Mouse (Mus musculus): ENCODE measurements at regions not wholly inside any gene's neighbourhood (a gene's known extent, or its start where the extent isn't known, plus 50 kb on each side); places are given as distances from the start of the nearest gene placed in this dataset.

DNA sequence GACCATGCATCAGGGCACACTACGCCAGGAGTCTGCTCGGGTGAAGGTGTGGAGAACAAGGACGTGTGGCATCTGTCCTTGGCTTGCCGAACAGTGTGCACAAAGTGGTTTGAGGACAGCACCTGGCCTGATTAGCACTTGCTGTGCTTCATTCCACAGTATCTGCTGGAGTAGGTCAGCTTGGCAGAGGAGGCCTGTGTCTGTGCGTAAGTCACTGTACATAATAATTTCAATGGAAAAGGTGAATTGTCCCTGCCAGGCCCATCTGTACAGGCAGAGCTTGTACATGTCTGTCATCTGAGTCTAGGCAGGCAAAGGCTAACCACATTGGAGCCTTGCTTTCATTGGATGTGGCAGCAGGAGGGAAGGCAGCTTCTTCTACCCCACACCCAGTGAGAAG is 979.5 kb upstream of the Car8 start:
- DNase-seq (ENCODE audit: extremely low read depth, low read depth, low spot score): no peak

DNA sequence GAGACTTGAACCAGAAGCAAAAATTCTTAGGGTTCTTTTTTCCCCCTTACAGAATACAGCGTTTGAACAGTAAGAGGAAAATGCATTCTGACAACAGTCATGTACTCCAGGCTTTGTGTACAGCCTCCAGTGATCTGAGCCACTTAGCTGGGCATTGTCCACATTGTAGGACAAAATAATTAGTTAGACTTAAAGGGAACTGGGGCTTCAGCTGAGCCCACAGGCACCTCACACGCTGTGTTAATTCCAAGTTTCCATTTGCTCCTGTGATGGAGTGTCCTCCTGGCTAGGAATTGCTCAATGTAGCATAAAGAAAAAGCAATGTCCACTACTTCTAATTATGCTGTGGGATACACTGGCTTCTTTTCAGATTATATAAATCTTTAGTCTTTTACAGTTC is 969.8 kb upstream of the Car8 start:
- no peak for DNase-seq (ENCODE audit: extremely low read depth, low read depth, low spot score)

DNA sequence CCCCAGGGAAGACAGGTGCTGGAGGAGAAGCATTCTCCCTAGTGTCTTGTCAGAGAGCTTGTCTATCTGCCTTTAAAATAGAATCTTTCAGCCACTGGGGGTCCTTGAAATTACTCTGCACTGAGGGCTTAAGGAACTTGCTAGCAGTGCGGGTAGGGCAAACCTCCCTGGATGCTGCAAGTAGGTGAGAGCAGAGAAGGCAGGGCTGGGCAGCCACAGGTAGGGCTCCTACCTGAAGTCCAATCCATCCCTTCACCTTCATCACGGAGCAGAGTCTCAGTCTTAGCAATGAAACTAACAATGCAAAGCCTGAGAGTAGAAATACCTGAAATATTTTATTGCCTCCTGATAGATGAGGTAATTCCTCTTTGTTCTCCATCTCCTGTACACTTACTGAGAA is 961.2 kb upstream of the Car8 start:
- DNase-seq (ENCODE audit: extremely low read depth, low read depth, low spot score): no peak

DNA sequence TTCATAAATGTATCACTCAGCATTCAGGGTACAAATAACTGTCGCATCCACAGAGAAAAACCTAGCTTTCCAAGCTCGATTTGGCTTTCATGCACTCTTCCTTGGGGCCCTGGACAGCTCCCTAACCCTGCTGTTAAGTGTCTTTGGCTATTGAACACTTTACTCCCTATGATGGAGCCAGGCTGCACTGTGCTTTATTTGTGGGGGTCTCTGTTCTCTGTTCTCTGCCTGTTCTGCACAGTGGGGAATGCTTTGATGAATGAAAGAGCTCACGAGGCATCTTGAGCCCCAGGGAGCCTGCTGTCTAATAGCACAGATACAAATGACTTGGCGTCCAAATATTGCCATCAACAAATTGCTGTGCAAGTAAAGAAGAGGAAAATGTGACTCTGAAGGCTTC is 957.6 kb upstream of the Car8 start:
- DNase-seq (ENCODE audit: extremely low read depth, low read depth, low spot score): no peak

DNA sequence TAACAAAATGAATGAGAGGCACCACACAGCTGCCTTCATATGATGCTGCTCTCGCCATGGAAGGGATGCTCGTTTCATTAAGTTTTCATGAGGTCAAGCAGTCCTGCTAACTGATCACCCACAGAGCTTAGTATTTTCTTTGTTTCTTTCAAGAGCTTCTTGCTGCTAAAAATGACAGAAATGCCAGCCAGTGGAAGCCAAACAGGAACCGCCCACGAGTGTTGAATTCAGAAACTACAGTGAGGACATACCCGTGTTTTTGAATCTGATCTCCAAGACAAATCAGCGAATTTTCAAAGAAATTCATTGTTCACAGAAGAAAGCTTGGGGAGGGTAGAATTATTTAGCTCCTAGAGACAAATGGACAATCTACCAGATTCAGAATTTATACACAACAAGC is 954.3 kb upstream of the Car8 start:
- no peak for DNase-seq (ENCODE audit: extremely low read depth, low read depth, low spot score)

DNA sequence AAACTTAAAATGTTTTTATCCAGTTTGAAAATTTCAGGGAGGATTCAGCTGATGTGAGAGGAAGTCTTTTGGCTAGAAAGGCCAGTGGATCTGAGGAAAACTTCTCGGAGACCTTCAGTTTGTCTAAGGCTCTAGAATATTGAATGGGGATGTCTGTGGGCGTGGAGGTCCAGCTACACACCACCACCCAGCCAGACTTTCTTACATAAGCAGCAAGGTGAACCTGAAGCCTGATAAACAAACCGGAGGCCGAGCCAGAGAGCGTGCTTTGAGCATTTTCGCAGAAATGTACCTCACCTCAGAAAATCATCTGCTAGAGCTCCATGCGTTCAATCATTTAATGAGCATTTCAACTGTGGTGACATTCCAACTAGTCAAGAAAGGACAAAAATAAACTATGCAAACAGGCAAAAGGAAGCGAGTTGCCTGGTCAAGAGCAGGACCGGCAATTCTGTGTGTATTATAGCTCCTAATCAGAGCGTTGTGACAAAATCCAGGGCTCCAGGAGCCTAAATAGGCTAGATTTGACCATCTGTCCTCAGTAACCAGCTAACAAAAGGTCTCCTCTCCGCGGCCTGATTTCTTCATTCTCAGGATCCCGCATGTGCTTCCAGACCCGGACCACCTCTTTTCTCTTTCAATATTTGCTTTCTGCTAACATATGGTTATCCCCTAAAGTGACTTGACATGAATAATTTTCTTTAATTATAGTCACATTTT is 946.5 kb upstream of the Car8 start:
- DNase-seq (ENCODE audit: extremely low read depth, low read depth, low spot score): no peak

DNA sequence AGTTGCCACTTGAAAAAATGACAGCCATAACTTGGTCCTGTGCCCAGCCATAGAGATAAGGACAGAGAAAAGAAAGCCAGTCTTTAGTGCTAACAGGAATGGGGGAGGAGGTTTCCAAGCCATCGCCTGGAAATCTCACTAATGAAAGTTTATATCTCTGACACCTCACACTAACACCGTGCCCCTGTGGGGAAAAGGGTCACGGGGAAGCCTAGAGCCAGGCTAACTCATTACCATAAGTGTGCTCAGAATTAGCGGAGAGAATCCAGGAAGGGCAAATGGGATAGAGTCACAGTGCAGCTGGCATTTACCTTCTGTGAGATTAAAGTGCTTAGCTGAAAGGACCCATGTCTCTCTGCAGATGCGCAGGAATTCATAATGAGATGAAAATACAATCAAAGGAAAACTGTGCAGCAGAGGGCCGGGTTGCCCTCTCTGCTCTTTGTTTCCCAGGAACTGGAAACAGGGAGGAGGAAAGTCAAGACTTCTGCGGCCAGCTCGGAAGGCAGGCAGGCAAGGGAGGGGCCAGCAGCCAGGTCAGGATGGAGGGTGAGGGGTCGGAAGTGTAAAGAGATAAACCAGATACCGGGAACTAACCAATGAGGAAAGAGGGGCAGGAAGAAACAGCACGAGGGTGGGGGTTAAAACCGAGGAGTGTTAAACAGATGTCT is 945.7 kb upstream of the Car8 start:
- DNase-seq (ENCODE audit: extremely low read depth, low read depth, low spot score): no peak

DNA sequence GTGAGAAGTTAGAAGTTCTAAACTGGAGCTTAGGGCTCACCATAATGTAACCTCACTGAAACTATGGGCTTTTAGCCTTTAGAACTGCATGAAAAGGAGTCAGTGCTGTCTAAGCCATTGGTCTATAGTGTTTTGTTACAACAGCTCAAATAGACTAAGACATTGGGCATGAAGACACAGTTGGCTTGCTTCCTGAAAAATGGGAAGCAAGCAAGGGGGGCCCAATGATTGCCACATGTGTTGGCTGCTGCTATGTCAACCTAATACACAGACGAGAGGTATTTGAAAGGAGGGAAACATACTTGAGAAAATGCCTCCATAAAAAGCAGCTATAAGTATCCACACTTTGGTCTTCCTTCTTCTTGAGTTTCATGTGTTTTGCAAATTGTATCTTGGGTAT is 935.5 kb upstream of the Car8 start:
- no peak for DNase-seq (ENCODE audit: extremely low read depth, low read depth, low spot score)

DNA sequence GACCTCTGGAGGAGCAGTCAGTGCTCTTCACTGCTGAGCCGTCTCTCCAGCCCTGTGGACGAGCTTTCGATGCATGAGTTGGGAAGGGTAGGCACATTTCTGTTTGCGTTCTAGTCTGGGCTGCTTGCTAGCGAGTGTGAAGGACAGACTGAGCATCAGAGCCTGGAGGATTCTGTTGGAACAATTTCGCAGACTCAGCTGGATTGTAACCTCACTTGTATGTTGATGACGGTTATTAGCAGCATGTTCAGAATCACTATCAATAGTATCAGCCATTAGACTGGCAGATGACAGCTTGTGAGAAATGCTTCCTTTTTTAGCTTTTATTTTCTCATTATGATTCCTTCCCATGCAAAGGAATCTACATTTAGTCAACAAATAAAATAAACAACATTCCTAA is 923.5 kb upstream of the Car8 start:
- no peak for DNase-seq (ENCODE audit: extremely low read depth, low read depth, low spot score)

DNA sequence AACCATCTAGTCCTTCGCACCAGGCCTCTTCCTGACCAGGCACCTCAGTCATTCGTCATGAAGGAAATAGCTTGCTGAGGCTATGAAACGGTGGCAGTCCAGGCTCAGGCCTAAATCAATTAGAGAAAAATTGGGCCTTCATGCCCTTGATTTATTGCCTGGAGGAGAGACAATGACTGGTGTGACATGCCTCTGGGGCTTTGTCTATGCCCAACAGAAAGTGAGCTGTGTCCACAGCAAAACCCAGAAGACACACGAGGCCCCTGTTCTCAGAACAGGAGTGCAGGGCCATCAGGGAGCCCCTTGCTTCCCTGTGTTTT is 922.9 kb upstream of the Car8 start:
- no peak for DNase-seq (ENCODE audit: extremely low read depth, low read depth, low spot score)

DNA sequence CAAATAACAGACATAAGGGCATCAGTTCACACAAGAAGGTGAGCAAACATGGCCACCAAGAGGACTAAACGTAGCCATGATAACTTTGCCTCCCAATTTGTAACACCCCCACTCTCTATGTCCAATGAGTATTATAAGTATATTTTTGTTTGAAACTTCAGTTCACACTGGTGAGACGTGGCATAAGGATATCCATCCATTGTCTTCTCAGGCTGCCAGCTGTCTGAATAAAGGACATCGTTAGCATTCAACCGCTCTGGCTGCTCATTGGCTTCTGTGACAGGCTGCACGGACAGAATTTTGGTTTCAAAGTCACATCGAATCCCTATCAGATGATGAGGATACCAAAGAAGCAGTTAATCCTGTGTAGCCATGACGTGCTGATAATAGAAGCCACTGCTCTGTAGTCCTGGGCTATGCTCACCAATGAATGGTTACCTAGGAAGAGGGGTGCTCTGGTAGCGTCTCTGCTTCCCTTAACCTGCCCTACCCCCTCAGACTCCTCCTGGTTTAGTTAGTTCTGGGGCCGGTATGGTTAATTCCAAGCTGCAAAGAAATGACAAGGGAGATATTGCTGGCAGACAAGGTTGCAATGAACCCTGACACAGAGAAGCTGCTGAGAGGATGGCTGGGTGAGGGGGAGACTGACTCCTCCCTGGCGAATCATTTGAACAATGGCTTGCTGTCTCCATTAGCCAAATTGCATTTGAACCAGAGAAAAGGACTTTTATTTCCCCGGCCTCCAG is 922.4 kb upstream of the Car8 start:
- DNase-seq (ENCODE audit: extremely low read depth, low read depth, low spot score): no peak

DNA sequence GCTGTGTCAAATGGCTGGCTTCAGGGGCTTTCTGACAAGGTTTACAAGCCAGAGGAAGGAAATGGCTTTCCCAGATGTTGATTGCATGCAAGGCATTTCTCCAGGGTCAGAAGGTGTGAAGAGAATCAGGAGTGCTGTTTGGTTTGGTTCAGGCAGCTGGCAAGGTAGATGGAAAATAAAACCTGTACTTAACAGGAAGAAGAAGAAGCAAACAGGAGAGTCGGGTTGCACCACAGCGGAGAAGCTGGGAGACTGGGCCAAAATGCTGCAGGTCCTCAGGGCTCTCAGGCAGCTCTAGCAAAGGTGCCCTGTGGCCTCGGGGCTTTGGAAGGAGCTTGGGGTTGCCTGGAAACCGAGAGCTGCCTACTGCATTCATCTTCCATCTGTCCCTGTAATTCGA is 908.9 kb upstream of the Car8 start:
- no peak for DNase-seq (ENCODE audit: extremely low read depth, low read depth, low spot score)

DNA sequence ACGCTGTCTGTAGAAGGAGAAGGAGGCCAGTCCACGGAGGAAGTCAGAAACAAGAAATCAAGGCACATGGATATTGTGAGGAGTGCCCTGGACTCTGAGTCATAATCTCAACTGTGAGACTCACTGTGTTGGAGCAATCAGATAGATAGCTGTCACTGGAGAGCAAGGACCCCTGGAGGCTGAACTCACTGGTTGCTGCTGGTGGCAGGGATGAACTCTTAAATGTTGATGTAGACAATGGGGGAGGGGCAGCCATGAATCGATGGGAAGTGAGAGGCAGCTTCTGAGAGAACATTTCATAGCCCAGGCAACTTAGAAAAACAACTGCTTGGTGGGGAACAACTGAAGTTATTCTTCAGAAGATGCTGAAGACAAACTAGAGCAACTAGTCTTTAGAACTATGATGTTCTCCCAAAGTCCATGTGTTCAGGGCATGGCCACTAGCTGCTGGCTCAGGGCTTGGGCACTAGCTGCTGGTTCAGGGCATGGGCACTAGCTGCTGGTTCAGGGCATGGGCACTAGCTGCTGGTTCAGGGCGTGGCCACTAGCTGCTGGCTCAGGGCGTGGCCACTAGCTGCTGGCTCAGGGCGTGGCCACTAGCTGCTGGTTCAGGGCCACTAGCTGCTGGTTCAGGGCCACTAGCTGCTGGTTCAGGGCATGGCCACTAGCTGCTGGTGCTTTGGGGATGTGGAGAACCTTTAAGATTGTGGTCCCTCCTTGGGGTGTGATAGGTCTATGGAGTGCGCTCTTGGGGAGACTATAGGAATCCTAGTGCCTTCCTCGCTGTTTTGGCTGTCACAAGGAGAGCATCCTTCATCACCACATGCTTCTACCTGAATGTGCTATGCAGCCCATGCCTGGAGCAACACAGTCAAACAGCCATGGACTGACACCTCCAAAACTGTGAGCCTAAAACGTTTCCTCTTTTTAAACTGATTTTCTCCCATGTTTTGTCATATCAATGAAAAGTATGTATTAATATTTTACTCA is 905.7 kb upstream of the Car8 start:
- no peak for DNase-seq (ENCODE audit: extremely low read depth, low read depth, low spot score)

DNA sequence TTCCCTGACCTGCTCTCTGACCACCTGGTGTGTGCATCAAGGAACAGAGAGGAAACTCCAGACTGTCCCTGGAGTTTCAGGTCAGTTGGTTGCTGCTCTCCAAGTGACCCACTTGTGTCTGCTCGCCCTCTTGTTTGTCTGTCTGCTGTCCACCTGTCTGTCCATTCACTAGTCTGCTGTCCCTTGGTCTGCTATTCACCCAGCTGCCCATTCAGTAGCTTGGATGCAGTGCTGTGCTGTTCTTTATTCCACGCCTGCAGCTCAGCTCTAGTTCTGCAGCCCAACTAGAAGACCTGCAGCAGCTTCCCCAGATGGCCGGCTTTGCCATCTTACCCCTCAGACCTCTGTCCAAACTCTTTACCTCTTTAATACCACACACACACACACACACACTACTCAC is 904.2 kb upstream of the Car8 start:
- DNase-seq (ENCODE audit: extremely low read depth, low read depth, low spot score): no peak

DNA sequence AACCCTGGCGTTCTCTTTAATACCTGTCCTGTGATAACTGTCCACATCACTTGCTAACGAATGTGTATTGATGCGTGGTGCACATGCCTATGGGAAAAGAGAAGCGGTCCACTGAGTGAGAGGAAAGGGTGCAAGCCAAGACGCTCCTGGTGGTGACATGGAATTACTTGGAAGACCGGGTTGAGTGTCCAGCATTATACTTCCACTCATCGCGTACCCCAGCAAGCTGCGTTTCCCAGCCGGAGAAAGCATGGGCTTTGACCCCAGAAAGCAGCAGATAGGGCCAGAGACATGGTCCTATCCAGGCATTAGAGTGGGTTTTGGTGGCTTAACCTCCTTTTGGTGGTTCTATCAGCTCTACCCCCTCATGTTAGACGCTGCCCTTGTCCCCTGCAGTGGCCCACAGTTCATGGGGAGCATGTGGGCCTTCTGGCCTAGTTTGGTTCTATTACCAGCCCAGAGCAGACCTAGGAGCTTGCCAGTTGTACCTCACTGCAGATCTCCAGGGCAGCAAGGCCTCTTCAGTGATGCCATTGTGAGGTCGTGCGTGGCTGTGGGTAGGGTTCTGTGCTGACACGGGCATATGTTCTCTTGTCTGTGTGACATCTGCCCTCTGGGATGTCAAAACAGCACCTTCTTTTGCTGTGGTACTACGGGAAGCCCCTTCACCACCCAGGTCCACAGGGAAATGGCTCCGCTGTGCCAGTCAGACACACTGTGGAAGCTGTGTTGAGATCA is 903.3 kb upstream of the Car8 start:
- DNase-seq (ENCODE audit: extremely low read depth, low read depth, low spot score): no peak

DNA sequence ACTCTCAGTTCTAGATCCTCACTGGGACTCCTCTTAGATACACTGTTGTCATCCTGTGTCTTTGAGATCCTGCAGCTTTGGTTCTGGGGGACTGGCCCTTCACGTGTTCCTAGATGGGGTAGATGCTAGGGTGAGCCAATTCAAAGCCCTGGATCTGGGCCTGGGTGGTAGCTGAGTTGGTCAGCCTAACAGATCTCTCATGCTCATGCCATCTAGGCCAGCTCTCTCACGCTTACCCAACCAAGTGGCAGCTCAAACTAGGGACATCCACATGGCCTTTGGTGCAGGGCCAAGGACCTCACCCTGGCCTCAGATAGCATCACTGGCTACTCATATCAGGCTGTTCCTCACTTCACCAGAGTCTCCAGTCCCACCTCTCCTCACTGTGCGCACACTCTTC is 901.9 kb upstream of the Car8 start:
- no peak for DNase-seq (ENCODE audit: extremely low read depth, low read depth, low spot score)

DNA sequence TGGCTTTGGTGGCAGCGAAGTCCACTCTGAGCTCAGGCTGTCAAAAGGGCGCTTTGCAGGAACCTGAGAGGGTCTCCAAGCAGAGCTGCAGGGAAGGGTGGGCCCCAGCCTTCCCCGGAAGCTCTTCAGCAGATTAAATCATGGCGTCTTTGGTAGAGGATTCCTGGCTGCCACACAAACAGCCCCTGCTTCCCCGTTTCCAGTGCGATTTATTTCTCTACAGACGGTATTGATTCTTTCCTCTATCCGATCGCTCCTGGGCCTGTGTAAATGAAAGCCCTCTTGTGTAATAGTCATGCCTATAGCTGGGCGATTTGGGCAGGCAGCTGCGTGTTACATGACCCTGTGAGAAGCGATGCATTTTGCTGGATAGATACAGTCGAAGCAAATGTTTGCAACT is 897.8 kb upstream of the Car8 start:
- no peak for DNase-seq (ENCODE audit: extremely low read depth, low read depth, low spot score)

DNA sequence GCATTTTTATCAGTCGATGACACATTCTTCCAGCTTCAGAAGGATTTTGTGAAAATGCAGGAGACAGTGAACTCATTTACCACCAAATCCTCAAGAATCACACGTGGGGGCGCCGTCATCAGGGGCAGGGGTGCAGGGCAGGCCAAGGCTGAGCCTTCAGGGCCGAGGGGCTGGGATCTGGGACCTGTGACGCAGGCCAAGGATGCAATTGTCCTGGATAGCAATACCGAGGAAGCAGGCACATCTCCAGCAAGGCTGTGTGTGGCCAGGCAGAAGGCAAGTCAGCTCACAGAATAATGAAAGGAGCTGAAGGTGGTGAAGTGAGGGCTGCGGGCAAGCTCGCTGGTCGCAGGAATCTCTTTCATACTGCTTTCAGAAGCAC is 897.3 kb upstream of the Car8 start:
- no peak for DNase-seq (ENCODE audit: extremely low read depth, low read depth, low spot score)

DNA sequence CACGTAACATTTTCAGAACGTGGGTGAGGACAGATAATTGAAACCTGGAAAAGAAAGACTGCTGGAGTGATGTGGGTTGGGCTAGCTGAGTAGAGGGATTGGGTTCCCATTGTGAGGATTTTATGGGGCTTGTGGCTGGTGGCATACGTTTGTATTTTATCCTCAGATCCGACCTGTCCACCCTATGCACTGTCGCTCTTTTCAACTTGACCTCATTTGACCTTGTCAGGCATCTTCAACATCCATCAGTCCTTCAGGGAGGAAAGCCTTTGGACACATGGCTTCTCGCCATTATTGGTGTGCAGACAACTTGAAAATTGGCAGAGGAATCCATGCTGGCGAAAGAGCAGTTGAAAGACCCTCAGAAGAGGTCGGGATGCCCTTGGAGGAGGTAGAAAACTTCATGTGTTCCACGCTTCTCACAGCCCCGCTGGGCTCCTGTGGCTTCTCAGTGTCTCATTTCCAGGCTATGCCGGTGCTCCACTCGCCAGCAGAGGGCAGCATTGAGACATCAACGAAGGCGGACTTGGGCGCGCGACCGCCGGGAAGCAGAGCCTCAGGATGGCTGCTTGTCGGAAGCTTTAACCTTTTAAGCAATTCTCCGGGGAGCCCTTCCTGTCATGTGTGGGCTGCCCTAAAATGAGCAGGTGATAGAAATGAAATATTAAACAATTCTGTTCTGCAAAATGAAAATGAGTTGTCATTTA is 896.8 kb upstream of the Car8 start:
- no peak for DNase-seq (ENCODE audit: extremely low read depth, low read depth, low spot score)

DNA sequence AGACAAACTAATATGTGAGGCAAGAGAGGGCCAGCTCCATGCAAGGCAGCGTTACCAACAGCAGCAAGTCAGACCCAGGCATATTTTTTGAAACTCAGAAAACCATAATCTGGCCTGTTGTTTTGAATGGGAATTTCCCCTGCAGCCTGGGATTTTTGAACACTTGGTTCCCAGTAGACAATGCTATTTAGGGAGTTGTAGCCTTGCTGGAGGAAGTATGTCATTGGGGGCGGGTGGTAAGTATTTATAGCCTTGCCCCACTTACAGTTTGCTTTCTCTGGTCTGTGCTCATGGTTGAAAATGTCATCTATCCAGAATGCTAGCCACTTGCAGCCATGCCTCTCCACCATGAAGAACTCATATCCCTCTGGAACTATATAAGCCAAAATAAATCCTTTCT is 894.9 kb upstream of the Car8 start:
- DNase-seq (ENCODE audit: extremely low read depth, low read depth, low spot score): no peak
